Mouse (Mus musculus): Measurements from ENCODE around the gene Itgb1bp1.

DNA sequence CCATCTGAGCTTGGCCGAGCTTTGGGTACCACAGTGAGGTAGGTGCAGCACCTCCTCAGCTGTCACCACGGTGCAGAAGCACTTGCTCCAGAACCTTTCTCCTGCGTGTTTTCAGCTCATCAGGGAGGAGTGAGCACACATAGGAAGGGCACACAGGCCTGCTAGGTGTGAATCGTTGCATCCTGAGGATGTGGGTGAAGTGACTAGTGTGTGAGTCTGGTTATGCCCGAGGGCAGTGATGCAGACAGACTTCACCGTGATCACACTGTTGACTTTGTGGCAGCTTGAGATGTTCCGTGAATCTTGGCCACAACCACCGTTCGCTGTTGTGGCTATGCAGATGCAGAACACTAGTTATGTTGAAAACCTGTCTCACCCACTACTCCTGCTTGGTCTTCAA, 59.8 kb downstream of the Itgb1bp1 start:
- no peak for TF ChIP-seq POLR2A (IDR thresholded peaks at IDR 0.05; ENCODE audit: borderline replicate concordance, extremely low read depth, insufficient read depth, insufficient read length, poor library complexity, severe bottlenecking)
- TF ChIP-seq CTCF (IDR thresholded peaks at IDR 0.05; ENCODE audit: borderline replicate concordance, extremely low read depth, insufficient read depth, insufficient read length) = no peak

All from brain, embryonic 14.5 days (tissue).